Mouse (Mus musculus) erythroblast, embryonic 14.5 days (primary cell): Measurements from ENCODE around the gene Saysd1.

ENCODE experiments used
- GATA1 ChIP-seq: IDR thresholded peaks from 2 replicates; pipeline ENCODE4 v1.6.1; 2012; ENCODE audit warnings: low read length, inconsistent platforms, mixed read lengths
- TAL1 ChIP-seq: IDR thresholded peaks from 3 replicates; pipeline ENCODE4 v1.6.1; 2012; ENCODE audit warnings: low read length, inconsistent platforms, mixed read lengths

DNA sequence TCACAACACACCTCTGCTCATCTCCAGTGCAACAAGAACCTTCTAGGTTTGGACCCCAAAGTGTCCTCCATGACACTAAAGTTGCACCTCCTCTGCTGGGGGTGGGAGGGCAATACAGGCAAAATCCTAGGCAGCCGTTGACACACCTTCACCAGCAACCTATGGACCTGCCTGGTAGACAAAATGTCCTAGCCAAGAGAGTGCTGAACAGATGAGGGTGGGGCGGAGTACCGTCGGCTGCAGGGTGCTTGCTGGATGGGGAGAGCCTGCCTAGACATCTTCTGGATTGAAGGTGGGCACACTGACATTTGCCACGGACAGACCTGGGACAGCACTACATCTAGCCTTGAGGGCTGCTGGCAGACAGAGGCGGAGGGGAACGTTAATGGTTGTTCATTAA, 26.1 kb upstream of the Saysd1 start:
- TF ChIP-seq GATA1 = no peak
- TF ChIP-seq TAL1 = no peak
